Mouse (Mus musculus): ENCODE measurements around the gene Hspb7. TPM values are rescaled to one million over a fixed set of nuclear protein-coding genes. Genes with fewer than 3 reads are reported as not detected.
A peak's percentile ranks its signal among the peaks of the same experiment; 100 is the strongest.

Hspb7 gene
- polyA plus RNA-seq, 1 experiment from 2014 or later, result 8.0 TPM

- H3K4me1 ChIP-seq (replicated peaks; ENCODE audit: control insufficient read depth, insufficient read depth, low read length), result no peaks in the 10 kb centered on the region
- peaks cover 31% of the 10 kb centered on the region for H3K36me3 ChIP-seq (ENCODE audit: control insufficient read depth, insufficient read depth)
- no peak overlapping the region; the same call in 1 of the 2 replicates for H3K27ac ChIP-seq (ENCODE audit: low read depth, low read length)
- no peaks in the 10 kb centered on the region for H3K27me3 ChIP-seq (replicated peaks; ENCODE audit: control insufficient read depth, insufficient read depth, low read length)
- no peak for TF ChIP-seq CTCF (IDR thresholded peaks at IDR 0.05; ENCODE audit: low read depth)
- no peaks in the 10 kb centered on the region for H3K9me3 ChIP-seq (ENCODE audit: control insufficient read depth)
- no peak for ATAC-seq
- no peak overlapping the region for H3K4me3 ChIP-seq (ENCODE audit: low read depth, low read length)
- 23% methylated on average over 7 of the region's 7 CpGs for WGBS
- no peak overlapping the region for H3K9ac ChIP-seq (ENCODE audit: low read depth, low read length)
- no peak overlapping the region for H3K4me2 ChIP-seq (replicated peaks; ENCODE audit: low read depth)
These were observed 37.7 kb downstream of the Hspb7 start for GRCm38 (mm10) chr4:141458236-141458635.

DNA sequence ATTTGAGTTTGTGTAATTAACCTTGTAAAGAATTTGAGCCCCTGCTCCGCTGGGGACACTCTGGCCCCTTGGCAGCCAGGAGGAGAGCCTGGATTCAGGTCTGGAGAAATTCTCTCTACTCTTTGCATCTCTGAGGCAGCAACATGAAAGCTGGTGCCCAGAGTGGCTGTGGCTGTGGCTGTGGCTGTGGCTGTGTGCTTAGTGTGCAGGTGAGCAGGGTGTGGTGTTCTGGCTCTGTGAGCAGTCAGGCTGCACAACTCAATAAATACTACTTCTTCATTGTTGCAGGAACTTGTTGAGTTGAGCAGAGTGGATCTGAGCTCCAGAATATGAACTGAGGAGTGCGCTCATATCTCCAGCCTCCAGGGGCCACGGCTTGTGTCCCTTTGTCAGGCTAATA lies 38.3 kb downstream of the Hspb7 start:
- no peak for TF ChIP-seq CTCF (IDR thresholded peaks at IDR 0.05; ENCODE audit: low read depth)
- Histone ChIP-seq H3K36me3 (ENCODE audit: control insufficient read depth, insufficient read depth) (peaks cover 34% of the 10 kb centered on the region), H3K9me3 (ENCODE audit: control insufficient read depth) (no peaks in the 10 kb centered on the region), H3K4me2 (replicated peaks; ENCODE audit: low read depth) (no peak overlapping the region), H3K27ac (ENCODE audit: low read depth, low read length) (no peak overlapping the region), H3K9ac (ENCODE audit: low read depth, low read length) (no peak overlapping the region), H3K4me1 (replicated peaks; ENCODE audit: control insufficient read depth, insufficient read depth, low read length) (no peaks in the 10 kb centered on the region), H3K27me3 (replicated peaks; ENCODE audit: control insufficient read depth, insufficient read depth, low read length) (no peaks in the 10 kb centered on the region), H3K4me3 (ENCODE audit: low read depth, low read length) (no peak overlapping the region)
- WGBS, result 69% methylated on average over 3 of the region's 3 CpGs
- ATAC-seq, result no peak

- TF ChIP-seq CTCF (IDR thresholded peaks at IDR 0.05; ENCODE audit: low read depth), result no peak
- Histone ChIP-seq H3K27me3 (replicated peaks; ENCODE audit: control insufficient read depth, insufficient read depth, low read length) (no peaks in the 10 kb centered on the region), H3K4me2 (replicated peaks; ENCODE audit: low read depth) (no peak overlapping the region), H3K4me1 (replicated peaks; ENCODE audit: control insufficient read depth, insufficient read depth, low read length) (no peaks in the 10 kb centered on the region), H3K36me3 (ENCODE audit: control insufficient read depth, insufficient read depth) (peaks cover 43% of the 10 kb centered on the region), H3K9me3 (ENCODE audit: control insufficient read depth) (no peaks in the 10 kb centered on the region), H3K9ac (ENCODE audit: low read depth, low read length) (no peak overlapping the region), H3K4me3 (ENCODE audit: low read depth, low read length) (no peak overlapping the region), H3K27ac (ENCODE audit: low read depth, low read length) (no peak overlapping the region)
- WGBS, result 93% methylated on average over 9 of the region's 9 CpGs
- no peak for ATAC-seq
These were observed 39.2 kb downstream of the Hspb7 start for GRCm38 (mm10) chr4:141459766-141460165.

DNA sequence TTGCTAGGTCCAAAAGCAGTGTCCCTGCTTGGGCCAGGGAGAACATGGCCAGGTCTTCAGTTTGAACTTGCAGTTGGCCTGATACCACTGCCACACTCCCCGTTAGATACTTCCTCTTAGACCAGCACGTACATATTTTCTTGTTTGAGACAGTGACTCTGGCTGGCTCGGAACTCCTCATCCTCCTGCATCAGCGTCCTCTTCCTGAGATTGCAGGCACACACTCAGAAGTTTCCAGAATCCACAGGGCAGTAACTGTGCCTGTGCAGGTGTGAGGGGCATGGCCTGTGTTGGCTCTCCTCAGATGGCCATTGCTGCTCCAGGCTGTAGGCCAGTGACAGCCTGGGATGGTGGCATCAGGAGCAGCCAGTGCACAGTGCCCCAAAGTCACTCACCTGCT lies 39.9 kb downstream of the Hspb7 start:
- Histone ChIP-seq H3K4me3 (ENCODE audit: low read depth, low read length) (no peak overlapping the region), H3K36me3 (ENCODE audit: control insufficient read depth, insufficient read depth) (peaks cover 50% of the 10 kb centered on the region), H3K9me3 (ENCODE audit: control insufficient read depth) (no peaks in the 10 kb centered on the region), H3K27ac (ENCODE audit: low read depth, low read length) (no peak overlapping the region), H3K27me3 (replicated peaks; ENCODE audit: control insufficient read depth, insufficient read depth, low read length) (no peaks in the 10 kb centered on the region), H3K4me1 (replicated peaks; ENCODE audit: control insufficient read depth, insufficient read depth, low read length) (no peaks in the 10 kb centered on the region), H3K9ac (ENCODE audit: low read depth, low read length) (no peak overlapping the region), H3K4me2 (replicated peaks; ENCODE audit: low read depth) (no peak overlapping the region)
- no peak for TF ChIP-seq CTCF (IDR thresholded peaks at IDR 0.05; ENCODE audit: low read depth)
- 90% methylated on average over 4 of the region's 4 CpGs for WGBS
- ATAC-seq, result no peak

DNA sequence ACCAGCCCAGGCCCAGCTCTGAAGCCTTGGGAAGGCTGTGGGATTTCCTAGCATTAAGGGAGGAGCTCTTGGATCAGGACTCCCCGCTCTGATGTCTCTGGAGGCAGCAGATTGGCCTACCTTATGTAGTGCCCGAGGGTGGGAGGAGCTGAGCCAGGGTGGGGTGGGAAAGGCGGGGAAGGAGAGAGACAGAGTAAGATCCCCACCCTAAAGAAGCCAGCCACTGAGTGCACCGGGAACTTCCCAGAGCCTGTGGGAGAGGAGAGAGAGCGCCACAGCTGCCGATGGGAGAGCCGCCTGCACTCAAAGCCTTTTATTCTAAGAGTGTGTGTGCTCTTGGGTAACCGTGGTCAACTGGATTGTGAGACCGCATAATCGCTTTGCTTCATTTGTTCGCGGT lies 40.5 kb downstream of the Hspb7 start:
- Histone ChIP-seq H3K4me3 (ENCODE audit: low read depth, low read length) (no peak overlapping the region), H3K27ac (ENCODE audit: low read depth, low read length) (no peak overlapping the region), H3K9me3 (ENCODE audit: control insufficient read depth) (no peaks in the 10 kb centered on the region), H3K36me3 (ENCODE audit: control insufficient read depth, insufficient read depth) (peaks cover 56% of the 10 kb centered on the region), H3K4me2 (replicated peaks; ENCODE audit: low read depth) (no peak overlapping the region), H3K4me1 (replicated peaks; ENCODE audit: control insufficient read depth, insufficient read depth, low read length) (no peaks in the 10 kb centered on the region), H3K9ac (ENCODE audit: low read depth, low read length) (no peak overlapping the region), H3K27me3 (replicated peaks; ENCODE audit: control insufficient read depth, insufficient read depth, low read length) (no peaks in the 10 kb centered on the region)
- peak; percentile 57 for ATAC-seq
- 57% methylated on average over 12 of the region's 12 CpGs for WGBS
- TF ChIP-seq CTCF (IDR thresholded peaks at IDR 0.05; ENCODE audit: low read depth), result no peak

DNA sequence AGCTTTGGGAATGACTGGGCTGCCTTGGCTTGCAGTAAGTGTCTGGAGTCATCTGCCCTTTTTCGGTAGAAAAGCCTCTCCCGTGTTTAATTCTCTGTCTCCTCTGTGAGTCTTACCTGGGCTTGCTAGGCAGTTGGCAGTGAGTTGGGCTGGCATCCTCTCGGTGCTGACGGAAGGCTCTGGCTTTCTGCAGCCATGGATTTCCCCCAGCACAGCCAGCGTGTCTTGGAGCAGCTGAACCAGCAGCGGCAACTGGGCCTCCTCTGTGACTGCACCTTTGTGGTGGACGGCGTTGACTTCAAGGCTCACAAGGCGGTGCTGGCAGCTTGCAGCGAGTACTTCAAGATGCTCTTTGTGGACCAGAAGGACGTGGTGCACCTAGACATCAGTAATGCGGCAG lies 41.0 kb downstream of the Hspb7 start:
- Histone ChIP-seq H3K9me3 (ENCODE audit: control insufficient read depth) (no peaks in the 10 kb centered on the region), H3K9ac (ENCODE audit: low read depth, low read length) (no peak overlapping the region; the same call in 1 of the 2 replicates), H3K27me3 (replicated peaks; ENCODE audit: control insufficient read depth, insufficient read depth, low read length) (no peaks in the 10 kb centered on the region), H3K4me1 (replicated peaks; ENCODE audit: control insufficient read depth, insufficient read depth, low read length) (no peaks in the 10 kb centered on the region), H3K27ac (ENCODE audit: low read depth, low read length) (no peak overlapping the region), H3K36me3 (ENCODE audit: control insufficient read depth, insufficient read depth) (peaks cover 61% of the 10 kb centered on the region), H3K4me3 (ENCODE audit: low read depth, low read length) (no peak overlapping the region), H3K4me2 (replicated peaks; ENCODE audit: low read depth) (no peak overlapping the region)
- WGBS, result 91% methylated on average over 12 of the region's 12 CpGs
- no peak for TF ChIP-seq CTCF (IDR thresholded peaks at IDR 0.05; ENCODE audit: low read depth)
- ATAC-seq, result no peak

DNA sequence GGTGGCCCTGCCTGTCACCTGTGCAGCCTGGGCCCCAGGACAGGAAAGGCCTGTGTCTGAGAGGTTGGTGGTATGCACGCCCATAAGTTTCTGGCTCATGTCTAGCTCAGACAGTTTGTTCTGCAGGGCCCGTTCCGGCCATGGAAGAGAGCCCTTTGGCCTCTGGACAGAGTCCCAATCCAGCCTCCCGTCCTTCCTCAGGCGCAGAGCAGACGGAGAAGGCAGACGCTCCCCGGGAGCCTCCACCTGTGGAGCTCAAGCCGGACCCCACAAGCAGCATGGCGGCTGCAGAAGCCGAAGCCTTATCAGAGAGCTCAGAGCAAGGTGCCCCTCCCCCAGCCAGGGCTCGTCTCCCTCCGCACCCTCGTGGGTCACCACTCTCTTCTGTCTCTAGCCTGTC lies 42.9 kb downstream of the Hspb7 start:
- Histone ChIP-seq H3K4me3 (ENCODE audit: low read depth, low read length) (no peak overlapping the region), H3K4me1 (replicated peaks; ENCODE audit: control insufficient read depth, insufficient read depth, low read length) (no peaks in the 10 kb centered on the region), H3K27ac (ENCODE audit: low read depth, low read length) (no peak overlapping the region), H3K4me2 (replicated peaks; ENCODE audit: low read depth) (no peak overlapping the region), H3K9me3 (ENCODE audit: control insufficient read depth) (no peaks in the 10 kb centered on the region), H3K27me3 (replicated peaks; ENCODE audit: control insufficient read depth, insufficient read depth, low read length) (no peaks in the 10 kb centered on the region), H3K36me3 (ENCODE audit: control insufficient read depth, insufficient read depth) (peaks cover 74% of the 10 kb centered on the region), H3K9ac (ENCODE audit: low read depth, low read length) (no peak overlapping the region)
- no peak for ATAC-seq
- WGBS, result 69% methylated on average over 14 of the region's 14 CpGs
- no peak for TF ChIP-seq CTCF (IDR thresholded peaks at IDR 0.05; ENCODE audit: low read depth)

All from intestine, postnatal 0 days (tissue).